Mouse (Mus musculus) embryonic facial prominence, embryonic 14.5 days (tissue): ENCODE data around the gene Eif3l. TPM values are rescaled to one million over a fixed set of nuclear protein-coding genes. Genes with fewer than 3 reads are reported as not detected.

Experiments used
- ATAC-seq: fragments of 200-750 bp; cut with Nextera tagmentation; 2 replicates; pipeline ENCODE4 v1.8.0; 2017; ENCODE audit warnings: low read depth, moderate number of reproducible peaks, moderate TSS enrichment
- DNase-seq: peaks from one replicate; pipeline ENCODE4 v3.0.0-alpha.2; 2015; ENCODE audit warnings: low spot score
- H3K27ac ChIP-seq: fragments of 300-500 bp; sonication (generic); replicated peaks from 2 replicates; pipeline ENCODE4 v1.5.1; 2014; ENCODE audit warnings: low read depth, mild to moderate bottlenecking, low read length, moderate library complexity
- H3K27me3 ChIP-seq: fragments of 300-500 bp; sonication (generic); replicated peaks from 2 replicates; pipeline ENCODE4 v1.6.1; 2014; ENCODE audit warnings: low read length; ENCODE audit not compliant: control insufficient read depth, insufficient read depth
- H3K36me3 ChIP-seq: fragments of 300-500 bp; sonication (generic); 2 replicates; pipeline ENCODE4 v1.6.1; 2014; ENCODE audit warnings: low read length, mixed read lengths; ENCODE audit not compliant: control insufficient read depth, insufficient read depth
- H3K4me1 ChIP-seq: fragments of 300-500 bp; sonication (generic); 2 replicates; pipeline ENCODE4 v1.6.1; 2014; ENCODE audit warnings: antibody characterized with exemption, low read length; ENCODE audit not compliant: control insufficient read depth, insufficient read depth
- H3K4me2 ChIP-seq: fragments of 300-500 bp; sonication (generic); 2 replicates; pipeline ENCODE4 v1.6.1; 2014; ENCODE audit warnings: low read depth, mild to moderate bottlenecking, low read length, moderate library complexity, mixed read lengths
- H3K4me3 ChIP-seq: fragments of 300-500 bp; sonication (generic); 2 replicates; pipeline ENCODE4 v1.5.1; 2014; ENCODE audit warnings: low read depth, mild to moderate bottlenecking, low read length
- H3K9ac ChIP-seq: fragments of 300-500 bp; sonication (generic); 2 replicates; pipeline ENCODE4 v1.6.1; 2014; ENCODE audit warnings: low read depth, mild to moderate bottlenecking, low read length, moderate library complexity, mixed read lengths
- H3K9me3 ChIP-seq: fragments of 300-500 bp; sonication (generic); 2 replicates; pipeline ENCODE4 v1.6.1; 2016; ENCODE audit warnings: low read length; ENCODE audit not compliant: control insufficient read depth
- whole genome bisulfite sequencing: fragments of 180-500 bp; shearing (Covaris S2); extraction: QIAGEN DNeasy Blood & Tissue Kit; methylation state at CpG from one replicate; pipeline ENCODE4 v1.1.7; 2014; 5-methylcytosine and 5-hydroxymethylcytosine counted together
- polyA plus RNA-seq: library from polyadenylated mRNA; unstranded; fragments of >200 nt; fragmentation: Nextera tagmentation; extraction: Ambion mirVana; gene quantifications from 2 replicates; pipeline ENCODE4 v1.2.1, GENCODE M21; 2014

Gene Eif3l
- polyA plus RNA-seq, 1 experiment from 2014 or later, result 197 TPM

DNA sequence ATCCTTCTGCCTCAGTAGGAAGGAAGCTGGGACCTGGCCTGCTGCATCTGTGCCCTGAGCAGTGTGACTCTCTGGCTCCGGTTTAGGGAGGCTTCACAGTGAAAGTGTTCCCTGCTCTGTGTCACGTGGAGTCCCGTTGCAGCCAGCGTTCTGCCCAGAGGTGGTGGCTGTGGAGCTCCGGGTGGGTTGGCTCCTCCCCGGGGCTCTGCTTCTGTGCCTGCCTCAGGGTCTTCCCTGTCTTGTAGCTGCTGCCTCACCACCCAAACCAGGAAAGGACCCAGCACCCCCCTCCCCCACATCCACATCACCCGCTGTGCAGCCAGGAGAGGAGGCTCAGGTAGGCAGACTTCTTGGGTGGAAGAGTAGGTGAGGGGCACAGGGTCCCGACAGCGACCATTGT, 44.5 kb downstream of the Eif3l start:
- Histone ChIP-seq H3K9me3 (no peaks in the 10 kb centered on the region), H3K27me3 (no peaks in the 10 kb centered on the region), H3K36me3 (peaks cover 93% of the 10 kb centered on the region), H3K4me1 (no peaks in the 10 kb centered on the region), H3K4me2 (no peak overlapping the region), H3K4me3 (no peak overlapping the region), H3K9ac (no peak overlapping the region), H3K27ac (no peak overlapping the region)
- no peak for ATAC-seq
- DNase-seq, result no peak
- 68% methylated on average over 9 of the region's 9 CpGs for WGBS

DNA sequence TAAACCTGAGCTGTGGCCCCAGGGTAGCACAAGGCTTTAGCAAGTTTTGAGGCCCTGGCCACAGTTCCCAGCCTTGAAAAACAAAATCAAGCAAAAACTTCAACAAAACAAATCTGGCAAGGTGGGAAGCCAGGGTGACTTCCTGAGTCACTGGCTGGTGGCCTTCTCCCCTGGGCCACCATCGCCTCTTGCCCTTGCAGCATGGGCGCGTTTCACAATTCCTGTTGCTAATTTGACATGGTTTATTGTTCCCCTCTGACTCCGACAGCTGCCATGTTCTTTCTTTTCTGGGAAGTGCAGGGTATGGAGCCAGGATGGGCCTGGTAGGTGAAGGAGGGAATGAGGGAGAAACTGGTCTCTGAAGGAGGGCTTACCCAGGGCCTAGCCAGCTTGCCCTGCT, 47.1 kb downstream of the Eif3l start:
- no peaks in the 10 kb centered on the region for H3K27me3 ChIP-seq
- no peaks in the 10 kb centered on the region for H3K9me3 ChIP-seq
- DNase-seq (no peak), ATAC-seq (no peak)
- no peak overlapping the region for H3K4me2 ChIP-seq
- no peak overlapping the region for H3K9ac ChIP-seq
- no peak overlapping the region for H3K4me3 ChIP-seq
- H3K4me1 ChIP-seq, result no peaks in the 10 kb centered on the region
- 70% methylated on average over 4 of the region's 4 CpGs for WGBS
- peaks cover 94% of the 10 kb centered on the region for H3K36me3 ChIP-seq
- H3K27ac ChIP-seq, result no peak overlapping the region

DNA sequence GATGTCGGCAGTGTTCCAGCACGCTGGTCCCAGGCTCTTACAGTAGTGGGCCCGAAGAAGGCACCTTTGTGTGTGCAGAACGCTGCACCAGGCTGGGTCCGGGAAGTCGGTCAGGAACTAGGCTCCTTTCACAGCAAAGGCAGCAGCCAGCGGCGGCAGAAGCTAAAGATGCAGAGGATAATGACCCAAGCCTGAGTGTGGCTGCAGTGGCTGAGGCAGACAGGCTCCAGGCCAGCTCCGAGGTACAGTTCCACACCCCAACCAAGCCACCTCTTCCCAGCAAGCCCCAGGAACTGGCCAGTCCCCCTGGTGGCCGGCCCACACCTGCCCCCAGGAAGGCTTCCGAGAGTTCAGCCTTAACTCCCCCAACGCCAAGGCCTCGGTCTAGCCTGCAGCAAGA, 47.6 kb downstream of the Eif3l start:
- Histone ChIP-seq H3K9ac (no peak overlapping the region), H3K27ac (no peak overlapping the region), H3K4me3 (no peak overlapping the region), H3K4me1 (no peaks in the 10 kb centered on the region), H3K27me3 (no peaks in the 10 kb centered on the region), H3K36me3 (peaks cover 94% of the 10 kb centered on the region), H3K4me2 (no peak overlapping the region), H3K9me3 (no peaks in the 10 kb centered on the region)
- WGBS, result 84% methylated on average over 13 of the region's 13 CpGs
- ATAC-seq, result no peak
- DNase-seq, result no peak

DNA sequence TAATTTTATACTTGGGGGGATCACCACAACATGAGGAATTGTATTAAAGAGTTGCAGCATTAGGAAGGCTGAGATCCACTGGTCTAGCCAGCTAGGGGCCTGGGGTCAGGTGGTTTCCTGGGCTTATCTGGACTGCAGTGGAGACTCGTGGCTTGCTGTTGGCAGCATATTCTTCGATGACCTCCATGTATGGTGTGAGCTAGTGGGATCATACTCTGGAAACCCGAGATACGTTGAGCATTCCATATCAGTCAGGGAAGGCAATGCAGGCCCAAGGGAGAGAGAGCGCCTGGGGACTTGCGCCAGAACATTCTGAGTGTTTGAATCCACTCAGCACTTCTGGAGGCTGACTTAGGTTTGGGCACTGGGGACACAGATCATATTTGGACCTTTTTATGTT, 48.8 kb downstream of the Eif3l start:
- ATAC-seq, result no peak
- H3K4me3 ChIP-seq, result no peak overlapping the region
- DNase-seq, result no peak
- no peaks in the 10 kb centered on the region for H3K4me1 ChIP-seq
- no peak overlapping the region for H3K9ac ChIP-seq
- 82% methylated on average over 6 of the region's 6 CpGs for WGBS
- no peak overlapping the region for H3K27ac ChIP-seq
- no peaks in the 10 kb centered on the region for H3K9me3 ChIP-seq
- H3K27me3 ChIP-seq, result no peaks in the 10 kb centered on the region
- H3K36me3 ChIP-seq, result peaks cover 92% of the 10 kb centered on the region
- H3K4me2 ChIP-seq, result no peak overlapping the region

DNA sequence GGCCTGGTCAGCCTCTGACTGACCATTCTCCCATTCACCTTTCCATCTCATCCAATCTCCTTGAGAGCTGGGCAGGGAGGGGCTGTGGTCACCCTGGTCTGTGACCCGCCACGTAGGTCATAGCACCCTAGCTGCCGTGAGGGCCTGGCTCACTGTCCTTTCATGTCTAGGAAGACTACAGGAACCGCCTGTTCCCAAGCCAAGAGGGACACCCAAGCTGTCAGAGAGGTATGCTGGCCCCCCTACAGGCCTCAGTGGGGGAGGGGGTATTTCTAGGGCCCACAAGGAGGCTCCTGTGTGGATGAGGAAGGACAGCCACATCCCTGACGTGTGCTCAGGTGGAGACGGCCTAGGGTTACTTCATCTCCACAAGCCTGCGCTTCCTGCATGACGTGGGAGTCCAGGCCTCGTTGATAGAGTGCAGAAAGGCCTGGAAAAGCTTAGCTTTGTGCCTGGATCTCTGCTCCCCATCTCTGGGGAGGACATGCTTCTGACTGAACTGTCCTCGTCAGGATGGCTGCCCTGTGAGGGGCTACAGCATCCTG, 49.4 kb downstream of the Eif3l start:
- no peaks in the 10 kb centered on the region for H3K9me3 ChIP-seq
- H3K4me3 ChIP-seq, result no peak overlapping the region
- H3K36me3 ChIP-seq, result peaks cover 90% of the 10 kb centered on the region
- no peak overlapping the region for H3K4me2 ChIP-seq
- no peak overlapping the region for H3K27ac ChIP-seq
- no peak overlapping the region for H3K9ac ChIP-seq
- no peaks in the 10 kb centered on the region for H3K4me1 ChIP-seq
- no peaks in the 10 kb centered on the region for H3K27me3 ChIP-seq
- ATAC-seq (no peak), DNase-seq (no peak)
- WGBS, result 81% methylated on average over 10 of the region's 10 CpGs

DNA sequence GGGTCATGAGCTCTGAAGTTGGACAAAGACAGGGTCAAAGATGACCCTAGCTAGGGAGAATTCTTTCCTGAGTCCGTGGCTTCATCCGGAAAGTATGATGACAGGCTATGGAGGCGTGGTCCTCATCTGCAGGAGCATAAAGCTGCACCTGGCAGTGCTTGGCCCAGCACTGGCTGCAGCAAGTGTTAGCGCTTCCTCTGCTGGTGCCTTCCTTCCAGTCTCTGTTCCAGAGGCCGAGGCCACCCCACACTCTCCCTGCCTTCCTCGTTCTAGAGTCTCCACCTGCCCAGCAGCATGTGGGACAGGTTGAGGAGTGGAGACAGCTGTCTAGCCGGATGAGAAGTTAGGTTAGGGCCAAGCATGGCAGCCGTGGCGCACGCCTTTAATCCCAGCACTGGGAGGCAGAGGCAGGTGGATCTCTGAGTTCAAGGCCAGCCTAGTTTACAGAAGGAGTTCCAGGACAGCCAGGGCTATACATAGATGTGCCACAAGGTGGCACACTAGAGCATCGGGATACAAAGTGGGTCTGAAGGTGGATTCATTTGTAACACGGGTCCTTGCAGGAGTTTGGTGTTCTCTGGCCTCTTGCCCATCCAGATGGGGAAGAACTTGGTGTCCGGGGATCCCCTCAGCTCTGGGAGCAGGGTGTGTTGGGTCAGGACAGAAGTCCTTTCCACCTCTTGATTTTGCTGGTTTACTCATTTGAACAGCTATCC, 51.4 kb downstream of the Eif3l start:
- no peak overlapping the region for H3K9ac ChIP-seq
- H3K4me3 ChIP-seq, result no peak overlapping the region
- no peak for DNase-seq
- H3K4me1 ChIP-seq, result no peaks in the 10 kb centered on the region
- no peaks in the 10 kb centered on the region for H3K27me3 ChIP-seq
- no peaks in the 10 kb centered on the region for H3K9me3 ChIP-seq
- no peak for ATAC-seq
- H3K36me3 ChIP-seq, result peaks cover 92% of the 10 kb centered on the region
- no peak overlapping the region for H3K27ac ChIP-seq
- H3K4me2 ChIP-seq, result no peak overlapping the region
- WGBS, result 81% methylated on average over 13 of the region's 13 CpGs

DNA sequence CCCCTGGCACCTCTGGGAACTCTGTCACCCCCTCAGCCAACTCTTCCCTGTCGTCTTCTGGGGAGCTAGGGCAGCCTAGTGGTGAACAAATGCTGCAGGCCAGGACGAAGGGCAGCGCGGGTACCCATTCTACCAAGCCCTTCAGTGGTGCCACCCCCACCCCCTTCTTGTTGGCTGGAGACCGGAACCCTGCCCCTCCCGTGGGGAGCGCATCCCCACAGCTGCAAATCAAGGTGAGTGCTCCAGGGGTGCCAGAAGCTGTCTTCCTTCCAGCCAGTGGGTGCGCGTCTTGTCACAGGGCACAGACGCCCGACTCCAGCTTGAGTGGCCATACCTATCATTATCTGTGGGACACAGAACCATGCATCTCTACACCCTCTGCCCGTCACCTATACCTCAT, 52.1 kb downstream of the Eif3l start:
- H3K4me2 ChIP-seq, result no peak overlapping the region
- H3K4me1 ChIP-seq, result no peaks in the 10 kb centered on the region
- no peak overlapping the region for H3K4me3 ChIP-seq
- peaks cover 92% of the 10 kb centered on the region for H3K36me3 ChIP-seq
- no peak overlapping the region for H3K9ac ChIP-seq
- ATAC-seq (no peak), DNase-seq (no peak)
- no peaks in the 10 kb centered on the region for H3K27me3 ChIP-seq
- no peak overlapping the region for H3K27ac ChIP-seq
- 95% methylated on average over 12 of the region's 12 CpGs for WGBS
- H3K9me3 ChIP-seq, result no peaks in the 10 kb centered on the region

DNA sequence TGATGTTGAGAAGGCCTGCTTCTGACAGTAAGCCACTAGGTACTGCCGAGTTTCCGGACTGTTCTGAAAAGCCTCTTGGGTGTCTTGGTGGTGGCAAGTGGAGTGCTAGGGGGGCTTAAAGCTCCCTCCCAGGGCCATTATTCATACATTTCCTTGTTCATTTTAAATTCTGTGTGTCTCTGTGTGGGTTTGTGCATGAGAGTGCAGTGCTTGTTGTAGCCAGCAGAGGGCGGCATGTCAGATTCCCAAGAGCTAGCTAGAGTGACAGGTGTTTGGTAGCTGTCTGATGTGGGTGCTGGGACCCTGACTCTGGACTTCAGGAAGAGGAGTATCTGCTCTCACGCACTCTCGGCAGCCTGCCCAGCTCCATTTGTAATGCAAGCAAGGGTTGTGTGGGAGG, 53.2 kb downstream of the Eif3l start:
- peaks cover 92% of the 10 kb centered on the region for H3K36me3 ChIP-seq

DNA sequence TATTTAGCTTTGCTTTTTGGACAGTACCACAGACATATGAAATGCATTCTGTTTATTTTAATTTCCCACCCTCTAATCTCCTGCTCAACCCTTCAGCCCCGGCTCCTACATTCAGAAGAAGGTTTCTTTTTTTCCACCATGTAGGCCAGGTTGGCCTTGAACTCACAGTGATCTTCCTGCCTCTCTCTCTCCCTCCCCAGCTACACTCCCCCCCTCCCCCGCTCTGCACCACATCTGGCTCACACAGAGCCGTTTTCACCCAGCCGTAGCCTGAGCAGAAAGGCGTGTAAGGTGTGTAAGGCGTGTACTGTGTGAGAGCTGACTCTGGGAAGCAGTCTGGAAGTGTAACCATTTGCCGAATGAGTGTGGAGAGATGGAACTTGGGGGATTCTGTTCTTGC, 54.3 kb downstream of the Eif3l start:
- no peaks in the 10 kb centered on the region for H3K4me1 ChIP-seq
- H3K27ac ChIP-seq, result no peak overlapping the region
- H3K9ac ChIP-seq, result no peak overlapping the region
- DNase-seq, result no peak
- peaks cover 95% of the 10 kb centered on the region for H3K36me3 ChIP-seq
- WGBS, result 72% methylated on average over 7 of the region's 7 CpGs
- no peak overlapping the region for H3K4me2 ChIP-seq
- no peak for ATAC-seq
- no peaks in the 10 kb centered on the region for H3K27me3 ChIP-seq
- no peaks in the 10 kb centered on the region for H3K9me3 ChIP-seq
- no peak overlapping the region for H3K4me3 ChIP-seq

More for the DNA sequence above, 53.2 kb downstream of the Eif3l start:
- no peak overlapping the region for H3K9ac ChIP-seq
- WGBS, result 91% methylated on average over 5 of the region's 5 CpGs
- H3K27ac ChIP-seq, result no peak overlapping the region
- no peak for ATAC-seq
- DNase-seq, result no peak
- no peaks in the 10 kb centered on the region for H3K9me3 ChIP-seq
- no peak overlapping the region for H3K4me2 ChIP-seq
- H3K27me3 ChIP-seq, result no peaks in the 10 kb centered on the region
- no peak overlapping the region for H3K4me3 ChIP-seq
- H3K4me1 ChIP-seq, result no peaks in the 10 kb centered on the region
